31 mouse cellular contexts compared by ENCODE assay signal in the genomic region with DNA sequence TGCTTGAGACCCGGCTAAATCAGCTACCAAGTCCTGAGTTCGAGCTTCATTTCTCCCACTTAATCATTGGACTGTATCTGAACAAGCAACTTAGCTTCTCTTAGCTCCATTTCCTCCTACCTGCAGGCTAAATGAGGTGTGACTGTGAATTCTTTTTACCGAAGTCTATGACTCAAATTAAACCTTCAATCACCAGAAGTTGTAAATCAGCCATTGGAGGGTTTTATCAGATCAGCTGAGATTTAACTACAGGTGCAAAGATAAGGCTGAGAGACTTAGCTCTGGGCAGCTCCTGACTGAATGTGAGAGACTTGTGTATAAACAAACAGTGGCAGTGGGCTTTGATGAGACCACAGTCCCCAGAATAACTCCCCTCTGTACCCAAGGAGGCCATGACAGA.
"Had no signal": no experiment of that assay in that cellular context is flagged by ENCODE, and none has a peak within 500 bp of the region (broad histone marks: within the 10 kb centered on the region; RNA-seq: fewer than 3 reads in every experiment).

No protein-coding gene starts in this region.

- H3K4me3 ChIP-seq: limb, embryonic 10.5 days; limb, embryonic 12.5 days; limb, embryonic 13.5 days; limb, embryonic 15.5 days; liver, embryonic 12.5 days; liver, embryonic 13.5 days; liver, embryonic 15.5 days; lung, embryonic 15.5 days; megakaryocyte, embryonic 14.5 days; midbrain, embryonic 10.5 days; midbrain, embryonic 12.5 days; midbrain, embryonic 13.5 days; myocyte; neural tube, embryonic 12.5 days had no signal

- H3K4me1 ChIP-seq: limb, embryonic 10.5 days; limb, embryonic 12.5 days; limb, embryonic 13.5 days; limb, embryonic 15.5 days; liver, embryonic 12.5 days; liver, embryonic 13.5 days; liver, embryonic 15.5 days; lung, embryonic 15.5 days; midbrain, embryonic 10.5 days; midbrain, embryonic 12.5 days; midbrain, embryonic 13.5 days; neural tube, embryonic 12.5 days had no signal

- H3K9ac ChIP-seq: limb, embryonic 12.5 days; limb, embryonic 13.5 days; limb, embryonic 15.5 days; liver, embryonic 12.5 days; liver, embryonic 13.5 days; liver, embryonic 14.5 days; liver, embryonic 15.5 days; liver, postnatal 0 days; lung, embryonic 14.5 days; lung, embryonic 15.5 days; midbrain, embryonic 12.5 days; midbrain, embryonic 13.5 days; neural tube, embryonic 12.5 days had no signal

- H3K27me3 ChIP-seq: limb, embryonic 12.5 days; limb, embryonic 13.5 days; limb, embryonic 15.5 days; liver, embryonic 12.5 days; liver, embryonic 13.5 days; liver, embryonic 15.5 days; lung, embryonic 15.5 days; megakaryocyte, embryonic 14.5 days; midbrain, embryonic 12.5 days; midbrain, embryonic 13.5 days; neural tube, embryonic 12.5 days had no signal

- H3K36me3 ChIP-seq: limb, embryonic 10.5 days; limb, embryonic 12.5 days; limb, embryonic 13.5 days; limb, embryonic 15.5 days; liver, embryonic 12.5 days; liver, embryonic 13.5 days; liver, embryonic 15.5 days; lung, embryonic 15.5 days; midbrain, embryonic 10.5 days; midbrain, embryonic 12.5 days; midbrain, embryonic 13.5 days; neural tube, embryonic 12.5 days had no signal

- H3K27ac ChIP-seq: limb, embryonic 10.5 days; limb, embryonic 12.5 days; limb, embryonic 13.5 days; limb, embryonic 15.5 days; liver, embryonic 12.5 days; liver, embryonic 13.5 days; liver, embryonic 14.5 days; liver, embryonic 15.5 days; lung, embryonic 15.5 days; macrophage; midbrain, embryonic 10.5 days; midbrain, embryonic 12.5 days; midbrain, embryonic 13.5 days; neural tube, embryonic 12.5 days had no signal

- H3K4me2 ChIP-seq: limb, embryonic 12.5 days; limb, embryonic 13.5 days; limb, embryonic 15.5 days; liver, embryonic 11.5 days; liver, embryonic 12.5 days; liver, embryonic 13.5 days; liver, embryonic 15.5 days; lung, embryonic 14.5 days; lung, embryonic 15.5 days; midbrain, embryonic 11.5 days; midbrain, embryonic 12.5 days; midbrain, embryonic 13.5 days; neural tube, embryonic 12.5 days had no signal

- H3K9me3 ChIP-seq: limb, embryonic 10.5 days; limb, embryonic 12.5 days; limb, embryonic 13.5 days; limb, embryonic 15.5 days; liver, embryonic 12.5 days; liver, embryonic 13.5 days; liver, embryonic 15.5 days; lung, embryonic 15.5 days; megakaryocyte, embryonic 14.5 days; midbrain, embryonic 10.5 days; midbrain, embryonic 12.5 days; midbrain, embryonic 13.5 days; neural tube, embryonic 12.5 days had no signal

- DNase-seq: left cerebral cortex, postnatal 4 days; liver; liver, embryonic 13.5 days; liver, postnatal 0 days; lung, adult 18-20 months; lung, adult 2 months; lung, embryonic 14.5 days; lung, postnatal 10 days; lung, postnatal 14 days; lung, postnatal 36 days; lung, postnatal 4 days; midbrain, embryonic 14.5 days had no signal

- ATAC-seq: liver, embryonic 12.5 days; liver, postnatal 0 days; lung, postnatal 0 days; midbrain, embryonic 13.5 days; midbrain, embryonic 16.5 days had no signal
